Mouse (Mus musculus): ENCODE data around the gene Atp2b1. TPM values are rescaled to one million over a fixed set of nuclear protein-coding genes. Genes with fewer than 3 reads are reported as not detected.

The Atp2b1 gene
- polyA plus RNA-seq, 1 experiment from 2014 or later = 176 TPM

GRCm38 (mm10) chr10:99047551-99047940, 133.3 kb downstream of the Atp2b1 start:
- ATAC-seq (replicated peaks) = no peak
- no peak overlapping the region for H3K4me3 ChIP-seq
- H3K27ac ChIP-seq (replicated peaks) = no peak overlapping the region
- no peak overlapping the region for H3K9ac ChIP-seq (replicated peaks)
- no peaks in the 10 kb centered on the region for H3K9me3 ChIP-seq
- no peaks in the 10 kb centered on the region for H3K4me1 ChIP-seq
- no peaks in the 10 kb centered on the region for H3K36me3 ChIP-seq
- no peak overlapping the region for H3K4me2 ChIP-seq (replicated peaks)
- no peaks in the 10 kb centered on the region for H3K27me3 ChIP-seq
- 89% methylated on average over 4 of the region's 4 CpGs for WGBS

- no peak overlapping the region for H3K9ac ChIP-seq (replicated peaks)
- H3K4me2 ChIP-seq (replicated peaks) = no peak overlapping the region
- ATAC-seq (replicated peaks) = no peak
- H3K27ac ChIP-seq (replicated peaks) = no peak overlapping the region
- no peaks in the 10 kb centered on the region for H3K27me3 ChIP-seq
- no peaks in the 10 kb centered on the region for H3K36me3 ChIP-seq
- H3K4me1 ChIP-seq = no peaks in the 10 kb centered on the region
- no peaks in the 10 kb centered on the region for H3K9me3 ChIP-seq
- H3K4me3 ChIP-seq = no peak overlapping the region
- 93% methylated on average over 7 of the region's 7 CpGs for WGBS
These were observed 135.9 kb downstream of the Atp2b1 start for GRCm38 (mm10) chr10:99050093-99050492.

GRCm38 (mm10) chr10:99053111-99053510, 138.9 kb downstream of the Atp2b1 start:
- Histone ChIP-seq H3K9me3 (no peaks in the 10 kb centered on the region), H3K27ac (replicated peaks) (no peak overlapping the region), H3K4me1 (no peaks in the 10 kb centered on the region), H3K27me3 (no peaks in the 10 kb centered on the region), H3K4me3 (no peak overlapping the region), H3K4me2 (replicated peaks) (no peak overlapping the region), H3K36me3 (no peaks in the 10 kb centered on the region), H3K9ac (replicated peaks) (no peak overlapping the region)
- ATAC-seq (replicated peaks) = no peak

- 85% methylated on average over 7 of the region's 7 CpGs for WGBS
- Histone ChIP-seq H3K4me1 (no peaks in the 10 kb centered on the region), H3K9ac (replicated peaks) (no peak overlapping the region), H3K27me3 (no peaks in the 10 kb centered on the region), H3K27ac (replicated peaks) (no peak overlapping the region), H3K4me3 (no peak overlapping the region), H3K36me3 (no peaks in the 10 kb centered on the region), H3K9me3 (no peaks in the 10 kb centered on the region), H3K4me2 (replicated peaks) (no peak overlapping the region)
- no peak for ATAC-seq (replicated peaks)
These were observed 146.4 kb downstream of the Atp2b1 start for GRCm38 (mm10) chr10:99060588-99060987.

GRCm38 (mm10) chr10:99061418-99061817, 147.2 kb downstream of the Atp2b1 start:
- H3K9ac ChIP-seq (replicated peaks) = no peak overlapping the region
- H3K4me3 ChIP-seq = no peak overlapping the region
- no peak for ATAC-seq (replicated peaks)
- 92% methylated on average over 10 of the region's 10 CpGs for WGBS
- no peak overlapping the region for H3K4me2 ChIP-seq (replicated peaks)
- no peaks in the 10 kb centered on the region for H3K36me3 ChIP-seq
- no peaks in the 10 kb centered on the region for H3K27me3 ChIP-seq
- no peaks in the 10 kb centered on the region for H3K4me1 ChIP-seq
- H3K9me3 ChIP-seq = no peaks in the 10 kb centered on the region
- H3K27ac ChIP-seq (replicated peaks) = no peak overlapping the region

- no peaks in the 10 kb centered on the region for H3K9me3 ChIP-seq
- H3K4me1 ChIP-seq = no peaks in the 10 kb centered on the region
- no peak overlapping the region for H3K9ac ChIP-seq (replicated peaks)
- 82% methylated on average over 5 of the region's 5 CpGs for WGBS
- no peaks in the 10 kb centered on the region for H3K36me3 ChIP-seq
- no peaks in the 10 kb centered on the region for H3K27me3 ChIP-seq
- no peak overlapping the region for H3K27ac ChIP-seq (replicated peaks)
- H3K4me2 ChIP-seq (replicated peaks) = no peak overlapping the region
- ATAC-seq (replicated peaks) = no peak
- no peak overlapping the region for H3K4me3 ChIP-seq
These were observed 148.3 kb downstream of the Atp2b1 start for GRCm38 (mm10) chr10:99062546-99062945.

Other genes with a start within 250 kb of the Atp2b1 start
- 15.4 and 16.4 TPM in 2 replicates for gene Poc1b, start 192.6 kb downstream of the Atp2b1 start, polyA plus RNA-seq (2015; fragmentation: Nextera tagmentation; extraction: Ambion mirVana)
- gene Galnt4, start 193.8 kb downstream of the Atp2b1 start, polyA plus RNA-seq (2015; fragmentation: Nextera tagmentation; extraction: Ambion mirVana) = 2.8 and 2.9 TPM in 2 replicates
- not detected in 2 replicates for gene Phxr2, start 211.9 kb downstream of the Atp2b1 start, polyA plus RNA-seq (2015; fragmentation: Nextera tagmentation; extraction: Ambion mirVana)